Mouse (Mus musculus) ES-Bruce4 (cell line): ENCODE measurements around the gene Hephl1.

Experiments used
- EP300 ChIP-seq: IDR thresholded peaks from 2 replicates; pipeline ENCODE4 v1.6.1; 2011; ENCODE audit warnings: low read depth, low read length; ENCODE audit not compliant: insufficient read depth
- POLR2A ChIP-seq: IDR thresholded peaks from one replicate; pipeline ENCODE4 v1.8.1; 2011; ENCODE audit warnings: low read length; ENCODE audit not compliant: insufficient read depth

GRCm38 (mm10) chr9:15119515-15119914, 7.6 kb upstream of the Hephl1 start:
- TF ChIP-seq EP300, result peak; percentile 71; the same call in 1 of the 2 replicates
- TF ChIP-seq POLR2A, result no peak
